Mouse (Mus musculus): ENCODE measurements around the gene Adnp.

Adnp gene

GRCm38 (mm10) chr2:168155666-168156065 lies 51.2 kb downstream of the Adnp start:
- DNase-seq, result no peak

DNA sequence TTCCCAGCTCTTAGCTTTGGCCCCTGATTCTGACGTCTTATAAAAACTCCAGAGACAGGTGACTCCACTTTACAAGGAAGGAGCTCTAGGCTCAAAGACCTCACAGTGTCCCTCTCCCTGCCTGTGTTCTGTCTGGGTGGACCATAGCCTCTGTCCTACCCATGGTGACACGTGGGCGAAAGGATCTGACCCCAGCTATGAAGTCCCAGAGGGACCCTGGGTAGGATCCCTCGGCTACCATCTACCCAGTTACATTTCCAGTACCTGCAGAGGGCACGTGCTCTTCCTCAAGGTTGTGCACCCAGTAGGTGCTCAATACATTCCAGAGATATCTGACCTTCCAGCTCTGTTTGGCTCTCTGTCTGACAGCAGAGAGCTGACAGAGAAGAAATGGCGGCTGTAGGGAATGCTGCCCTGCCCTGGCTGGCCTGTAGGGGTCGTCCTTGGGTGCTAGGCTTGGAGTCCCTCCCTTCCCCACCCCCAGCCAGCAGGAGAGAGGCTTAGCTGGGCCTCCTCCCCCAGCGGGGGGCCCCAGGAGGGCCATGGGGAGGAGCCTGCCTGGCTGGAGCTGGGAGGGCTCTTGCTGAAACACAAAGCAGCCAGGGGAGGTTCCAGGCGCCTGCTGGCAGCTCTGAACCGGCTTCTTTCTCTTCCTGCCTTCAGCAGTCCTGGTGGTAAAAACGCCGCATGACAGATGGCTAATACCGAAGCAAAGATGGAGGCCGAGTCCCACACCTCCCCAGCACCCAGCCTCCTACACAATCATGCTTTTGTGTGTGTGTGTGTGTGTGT lies 52.6 kb downstream of the Adnp start:
- peak; percentile 94 to 96 for DNase-seq

GRCm38 (mm10) chr2:168149241-168149640 lies 57.7 kb downstream of the Adnp start:
- DNase-seq, result no peak

DNA sequence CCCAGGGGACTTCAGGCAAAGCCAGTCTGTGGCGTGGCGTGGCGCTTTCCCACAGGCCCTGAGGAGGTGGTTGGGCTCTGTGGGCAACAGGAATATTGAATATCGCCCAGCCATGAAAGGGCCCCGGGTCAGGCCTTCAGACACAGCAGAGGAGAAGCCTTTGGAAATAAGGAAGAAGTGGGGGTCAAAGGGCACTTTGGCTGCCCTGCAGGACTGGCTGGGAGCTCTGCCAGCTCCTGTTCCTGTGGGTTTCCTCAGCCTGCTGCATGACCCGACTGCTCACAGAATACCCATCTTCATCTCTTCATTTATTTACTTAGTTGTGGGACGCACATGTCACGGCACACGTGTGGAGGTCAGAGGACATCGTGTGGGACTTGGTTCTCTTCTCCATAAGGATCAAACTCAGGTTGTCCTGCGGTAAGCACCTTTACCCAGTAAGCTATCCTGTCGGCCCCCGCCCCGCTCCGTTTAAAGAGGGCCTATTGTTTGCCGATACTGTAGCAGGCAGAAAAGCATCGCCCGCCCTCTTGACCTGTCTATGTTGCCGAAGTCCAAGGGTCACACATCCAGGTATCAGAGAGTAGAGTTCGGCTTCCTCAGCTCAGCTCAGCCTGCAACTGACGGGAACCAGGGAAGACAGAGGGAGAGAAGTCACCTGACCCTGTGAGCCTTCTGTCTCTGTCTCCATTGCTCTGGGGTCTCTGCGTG lies 59.0 kb downstream of the Adnp start:
- DNase-seq, result peak; percentile 53 to 70

DNA sequence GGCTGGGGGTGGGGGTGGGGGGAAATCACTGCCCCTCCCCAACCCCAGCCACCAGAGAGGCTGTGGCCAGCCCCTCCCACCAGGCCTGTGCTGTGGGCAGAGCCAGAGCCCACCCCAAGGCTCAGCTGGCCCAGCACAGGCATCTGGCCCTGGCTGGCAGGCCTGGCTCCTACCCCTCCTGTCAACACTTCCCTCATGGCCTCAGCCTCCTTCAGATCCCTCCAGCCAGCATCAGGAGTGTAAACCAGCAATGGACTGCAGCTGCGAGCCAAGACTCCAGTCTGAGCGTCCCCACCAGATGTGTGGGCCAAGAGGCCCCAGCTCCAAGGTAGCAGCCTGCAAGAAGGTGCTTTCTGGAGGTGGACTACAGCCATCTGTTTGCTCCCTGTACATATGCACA lies 61.5 kb downstream of the Adnp start:
- DNase-seq, result no peak

- DNase-seq, result no peak
These were observed 63.1 kb downstream of the Adnp start for GRCm38 (mm10) chr2:168143794-168144193.

- DNase-seq, result no peak
These were observed 69.8 kb downstream of the Adnp start for GRCm38 (mm10) chr2:168137161-168137560.
